Mouse (Mus musculus) frontal cortex, adult 2 months (tissue): ENCODE measurements around the gene Faap100. TPM values are rescaled to one million over a fixed set of nuclear protein-coding genes. Genes with fewer than 3 reads are reported as not detected.

ENCODE experiments used
- DNase-seq, 2 experiments: peaks; one replicate each; pipeline ENCODE4 v3.0.0; 2022; ENCODE audit warnings: low spot score in 1 of 2; ENCODE audit errors: extremely low spot score in 1 of 2
- polyA plus RNA-seq: library from polyadenylated mRNA; depleted of rRNA; stranded (reverse); fragments of >200 nt; gene quantifications from 2 replicates; pipeline ENCODE4 v1.2.3, GENCODE M21; 2012; rRNA removed

The Faap100 gene
- polyA plus RNA-seq, 1 experiment, result 27.8 TPM

- DNase-seq, result no peak
These were observed 41.1 kb downstream of the Faap100 start for GRCm38 (mm10) chr11:120337447-120337846.

- DNase-seq, result no peak
These were observed 43.0 kb downstream of the Faap100 start for GRCm38 (mm10) chr11:120335431-120336021.

- DNase-seq, result no peak
These were observed 58.4 kb downstream of the Faap100 start for GRCm38 (mm10) chr11:120320156-120320555.

GRCm38 (mm10) chr11:120319310-120319709 is 59.3 kb downstream of the Faap100 start:
- no peak for DNase-seq

Other genes with a start within 250 kb of the Faap100 start
- gene Slc38a10, start 227.4 kb downstream of the Faap100 start, polyA plus RNA-seq, result 62.5 and 62.6 TPM in 2 replicates
- 16.9 and 17.2 TPM in 2 replicates for gene Bahcc1, start 145.8 kb downstream of the Faap100 start, polyA plus RNA-seq
- 1,138 and 1,210 TPM in 2 replicates for gene Actg1, start 30.2 kb downstream of the Faap100 start, polyA plus RNA-seq
- 0.67 and 0.82 TPM in 2 replicates for gene Fscn2, start 17.2 kb downstream of the Faap100 start, polyA plus RNA-seq
- 52.9 and 60.2 TPM in 2 replicates for gene Nploc4, start 58.9 kb upstream of the Faap100 start, polyA plus RNA-seq
- gene Tspan10, start 63.9 kb upstream of the Faap100 start, polyA plus RNA-seq, result 0.54 and 0.61 TPM in 2 replicates
- 0.82 and 0.84 TPM in 2 replicates for gene Pde6g, start 74.7 kb upstream of the Faap100 start, polyA plus RNA-seq
- 14.3 and 15.4 TPM in 2 replicates for gene Oxld1, start 79.3 kb upstream of the Faap100 start, polyA plus RNA-seq
- gene Ccdc137, start 79.4 kb upstream of the Faap100 start, polyA plus RNA-seq, result 26.5 and 29.8 TPM in 2 replicates
- gene Arl16, start 88.8 kb upstream of the Faap100 start, polyA plus RNA-seq, result 48.0 and 52.0 TPM in 2 replicates
- 94.2 TPM in 2 replicates for gene Mrpl12, start 105.8 kb upstream of the Faap100 start, polyA plus RNA-seq
- 30.6 and 35.8 TPM in 2 replicates for gene Slc25a10, start 113.1 kb upstream of the Faap100 start, polyA plus RNA-seq
- 0.42 and 0.54 TPM in 2 replicates for gene Gcgr, start 151.9 kb upstream of the Faap100 start, polyA plus RNA-seq
- gene Mcrip1, start 171.0 kb upstream of the Faap100 start, polyA plus RNA-seq, result 153 and 174 TPM in 2 replicates
- gene Ppp1r27, start 172.4 kb upstream of the Faap100 start, polyA plus RNA-seq, result not detected in 2 replicates
- gene P4hb, start 194.5 kb upstream of the Faap100 start, polyA plus RNA-seq, result 103 and 109 TPM in 2 replicates
- gene Arhgdia, start 202.9 kb upstream of the Faap100 start, polyA plus RNA-seq, result 408 and 428 TPM in 2 replicates
- 46.3 and 53.0 TPM in 2 replicates for gene Alyref, start 219.6 kb upstream of the Faap100 start, polyA plus RNA-seq
- gene Anapc11, start 219.7 kb upstream of the Faap100 start, polyA plus RNA-seq, result 143 and 170 TPM in 2 replicates
- gene Npb, start 229.7 kb upstream of the Faap100 start, polyA plus RNA-seq, result 0.84 and 1.2 TPM in 2 replicates
- 252 and 254 TPM in 2 replicates for gene Pcyt2, start 239.2 kb upstream of the Faap100 start, polyA plus RNA-seq
- gene Sirt7, start 246.5 kb upstream of the Faap100 start, polyA plus RNA-seq, result 99.4 and 101 TPM in 2 replicates